Comparison of ENCODE assay signal across 8 mouse cellular contexts in the genomic region with DNA sequence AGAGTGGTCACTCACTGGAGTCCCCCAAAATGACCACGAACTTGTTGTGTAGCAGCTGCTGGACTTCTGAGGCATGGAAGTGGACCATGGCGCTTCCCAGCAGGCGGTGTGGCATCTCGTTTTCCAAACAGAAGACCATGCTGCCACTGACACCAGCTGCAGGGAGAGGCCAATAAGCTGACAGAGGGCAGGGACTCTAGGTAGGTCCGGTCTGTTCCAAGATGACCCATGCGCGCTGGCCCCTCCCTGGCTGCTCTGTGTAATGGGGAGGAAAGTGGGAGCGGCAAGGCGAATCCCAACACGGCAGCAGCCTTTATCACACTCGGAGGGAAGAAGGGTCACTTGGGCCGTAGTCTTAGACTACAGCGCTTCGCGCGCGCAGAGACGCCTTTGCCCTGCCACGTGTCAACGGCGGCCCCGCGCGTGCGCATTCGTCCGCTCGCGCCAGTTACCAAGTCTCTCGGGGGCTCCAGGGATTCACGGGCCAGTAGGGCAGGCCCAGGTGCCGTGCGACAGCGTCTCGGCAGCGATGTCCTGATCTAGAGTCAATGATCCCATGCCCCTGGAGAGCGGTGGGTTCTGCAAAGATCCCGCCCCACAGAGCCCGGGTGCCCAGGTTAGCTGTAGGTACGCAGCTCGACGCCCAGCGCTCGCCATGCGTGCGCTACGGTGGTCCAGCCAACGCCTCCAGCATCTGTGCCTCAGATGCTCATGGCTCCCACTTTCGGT. TPM values are rescaled to one million over a fixed set of nuclear protein-coding genes. Genes with fewer than 3 reads are reported as not detected.
A peak's percentile ranks its signal among the peaks of the same experiment; 100 is the strongest.
DNase-seq lines count a peak whose midpoint lies in the region; ATAC-seq and TF ChIP-seq lines count a peak whose summit lies in the region.

No protein-coding gene starts in this region.

- H3K9ac ChIP-seq in embryonic facial prominence, embryonic 14.5 days (ENCODE audit: low read depth, low read length): peak overlapping the region; percentile 86
- H3K9ac ChIP-seq in heart, embryonic 12.5 days: peak overlapping the region; percentile 79
- H3K9ac ChIP-seq in kidney, embryonic 16.5 days (replicated peaks; ENCODE audit: low read length): peak overlapping the region; percentile 93
- H3K9ac ChIP-seq in liver, embryonic 11.5 days (ENCODE audit: low read depth, low read length): peak overlapping the region; percentile 86
- peak overlapping the region; percentile 88 for H3K9ac ChIP-seq in stomach, postnatal 0 days (ENCODE audit: low read length)

- no peaks in the 10 kb centered on the region for H3K27me3 ChIP-seq in embryonic facial prominence, embryonic 14.5 days (replicated peaks; ENCODE audit: control insufficient read depth, insufficient read depth, low read length)
- no peaks in the 10 kb centered on the region for H3K27me3 ChIP-seq in heart, embryonic 12.5 days (replicated peaks)
- H3K27me3 ChIP-seq in kidney, embryonic 16.5 days (ENCODE audit: insufficient read depth, low read length): no peaks in the 10 kb centered on the region
- H3K27me3 ChIP-seq in liver, embryonic 11.5 days (replicated peaks; ENCODE audit: control insufficient read depth, insufficient read depth, low read length): no peaks in the 10 kb centered on the region
- H3K27me3 ChIP-seq in stomach, postnatal 0 days (ENCODE audit: control insufficient read depth, insufficient read depth, low read length): no peaks in the 10 kb centered on the region

- DNase-seq in CD4-positive helper T cell, adult 2 months (ENCODE audit: low read depth, low spot score): peak; percentile 85
- peak; percentile 81 to 88 for DNase-seq in adrenal gland, postnatal 36 days
- DNase-seq in embryonic facial prominence, embryonic 14.5 days (ENCODE audit: low spot score): peak; percentile 87
- peak; percentile 86 for DNase-seq in liver, embryonic 11.5 days (ENCODE audit: low spot score)
- peak; percentile 79 for DNase-seq in stomach, postnatal 0 days (ENCODE audit: low spot score)

- 27% methylated on average over 28 of the region's 49 CpGs for WGBS in embryonic facial prominence, embryonic 14.5 days
- 13% methylated on average over 49 of the region's 49 CpGs for WGBS in heart, embryonic 12.5 days
- 12% methylated on average over 49 of the region's 49 CpGs for WGBS in kidney, embryonic 16.5 days
- 13% methylated on average over 49 of the region's 49 CpGs for WGBS in liver, embryonic 11.5 days
- 14% methylated on average over 49 of the region's 49 CpGs for WGBS in stomach, postnatal 0 days

- peaks cover 18% of the 10 kb centered on the region for H3K4me1 ChIP-seq in embryonic facial prominence, embryonic 14.5 days (ENCODE audit: control insufficient read depth, insufficient read depth, low read length)
- H3K4me1 ChIP-seq in heart, embryonic 12.5 days (replicated peaks): peaks cover 13% of the 10 kb centered on the region
- H3K4me1 ChIP-seq in kidney, embryonic 16.5 days (ENCODE audit: insufficient read depth, low read length): peaks cover 16% of the 10 kb centered on the region
- H3K4me1 ChIP-seq in liver, embryonic 11.5 days (replicated peaks; ENCODE audit: control insufficient read depth, insufficient read depth, low read length): peaks cover 11% of the 10 kb centered on the region
- H3K4me1 ChIP-seq in stomach, postnatal 0 days (replicated peaks; ENCODE audit: control insufficient read depth, insufficient read depth): peaks cover 4% of the 10 kb centered on the region; the same call in 1 of the 2 replicates

- TF ChIP-seq EP300 in stomach, postnatal 0 days (optimal IDR thresholded peaks at IDR 0.05): no peak

- peak overlapping the region; percentile 93 for H3K27ac ChIP-seq in embryonic facial prominence, embryonic 14.5 days (replicated peaks; ENCODE audit: low read depth, low read length)
- peak overlapping the region; percentile 79 for H3K27ac ChIP-seq in heart, embryonic 12.5 days (ENCODE audit: poor library complexity, severe bottlenecking)
- H3K27ac ChIP-seq in kidney, embryonic 16.5 days (ENCODE audit: low read length): peak overlapping the region; percentile 91
- H3K27ac ChIP-seq in liver, embryonic 11.5 days (ENCODE audit: low read depth, low read length): peak overlapping the region; percentile 73; the same call in 1 of the 2 replicates
- peak overlapping the region; percentile 92 for H3K27ac ChIP-seq in stomach, postnatal 0 days (replicated peaks)

- TF ChIP-seq CTCF in stomach, postnatal 0 days (IDR thresholded peaks at IDR 0.05; ENCODE audit: low read depth): no peak

- peaks cover 32% of the 10 kb centered on the region for H3K36me3 ChIP-seq in embryonic facial prominence, embryonic 14.5 days (ENCODE audit: control insufficient read depth, insufficient read depth, low read length)
- peaks cover 24% of the 10 kb centered on the region for H3K36me3 ChIP-seq in heart, embryonic 12.5 days
- peaks cover 12% of the 10 kb centered on the region; the same call in 1 of the 2 replicates for H3K36me3 ChIP-seq in kidney, embryonic 16.5 days (ENCODE audit: insufficient read depth, low read length)
- H3K36me3 ChIP-seq in liver, embryonic 11.5 days (ENCODE audit: control insufficient read depth, insufficient read depth, low read length): no peaks in the 10 kb centered on the region
- H3K36me3 ChIP-seq in stomach, postnatal 0 days (ENCODE audit: control insufficient read depth, insufficient read depth, low read length): peaks cover 3% of the 10 kb centered on the region; the same call in 1 of the 2 replicates

- peak overlapping the region; percentile 57 for H3K4me3 ChIP-seq in embryonic facial prominence, embryonic 14.5 days (ENCODE audit: low read depth, low read length)
- H3K4me3 ChIP-seq in heart, embryonic 12.5 days: peak overlapping the region; percentile 80
- H3K4me3 ChIP-seq in kidney, embryonic 16.5 days (ENCODE audit: low read length): peak overlapping the region; percentile 95
- H3K4me3 ChIP-seq in liver, embryonic 11.5 days (ENCODE audit: low read depth, low read length): peak overlapping the region; percentile 70
- peak overlapping the region; percentile 81 for H3K4me3 ChIP-seq in stomach, postnatal 0 days (ENCODE audit: low read depth, low read length)

- H3K4me2 ChIP-seq in embryonic facial prominence, embryonic 14.5 days (ENCODE audit: low read depth, low read length): peak overlapping the region; percentile 94
- H3K4me2 ChIP-seq in heart, embryonic 12.5 days: peak overlapping the region; percentile 78
- peak overlapping the region; percentile 94 for H3K4me2 ChIP-seq in kidney, embryonic 16.5 days (replicated peaks; ENCODE audit: low read depth, low read length)
- peak overlapping the region; percentile 96 for H3K4me2 ChIP-seq in liver, embryonic 11.5 days
- peak overlapping the region; percentile 90 for H3K4me2 ChIP-seq in stomach, postnatal 0 days (replicated peaks; ENCODE audit: low read depth)

- H3K9me3 ChIP-seq in embryonic facial prominence, embryonic 14.5 days (ENCODE audit: control insufficient read depth, low read length): no peaks in the 10 kb centered on the region
- no peaks in the 10 kb centered on the region for H3K9me3 ChIP-seq in heart, embryonic 12.5 days (replicated peaks)
- no peaks in the 10 kb centered on the region for H3K9me3 ChIP-seq in kidney, embryonic 16.5 days (ENCODE audit: low read length)
- H3K9me3 ChIP-seq in liver, embryonic 11.5 days (ENCODE audit: control insufficient read depth, low read length): no peaks in the 10 kb centered on the region
- H3K9me3 ChIP-seq in stomach, postnatal 0 days (ENCODE audit: control insufficient read depth, low read length): no peaks in the 10 kb centered on the region

- ATAC-seq in embryonic facial prominence, embryonic 14.5 days (ENCODE audit: low read depth): peak; percentile 75
- ATAC-seq in heart, embryonic 12.5 days (ENCODE audit: insufficient number of reproducible peaks, low FRiP score): peak; percentile 65
- peak; percentile 65 for ATAC-seq in kidney, embryonic 16.5 days (ENCODE audit: low FRiP score, low TSS enrichment)
- ATAC-seq in liver, embryonic 11.5 days (replicated peaks; ENCODE audit: low FRiP score): peak; percentile 66
- ATAC-seq in monocyte, adult 5-6 weeks (replicated peaks; ENCODE audit: insufficient number of reproducible peaks, low FRiP score, low TSS enrichment, poor library complexity, severe bottlenecking): peak; percentile 3; the same call in 1 of the 2 replicates
- peak; percentile 67 for ATAC-seq in stomach, postnatal 0 days (ENCODE audit: low FRiP score, low TSS enrichment)

RNA-seq across cellular contexts. Expression of gene Vps16, which starts 0.6 kb away (rescaled TPM):
- total RNA-seq in adrenal gland, postnatal 36 days (2021): 10 to 100 TPM; 62.9 to 63.9 TPM
- polyA plus RNA-seq in embryonic facial prominence, embryonic 14.5 days (2014; fragmentation: Nextera tagmentation; extraction: Ambion mirVana): 51.6 and 66.0 TPM in 2 replicates
- polyA plus RNA-seq in heart, embryonic 12.5 days (2016; fragmentation: Nextera tagmentation; extraction: Ambion mirVana): 63.5 and 63.9 TPM in 2 replicates
- polyA plus RNA-seq in kidney, embryonic 16.5 days (2015; fragmentation: Nextera tagmentation; extraction: Ambion mirVana): 109 and 115 TPM in 2 replicates
- polyA plus RNA-seq in liver, embryonic 11.5 days (2014; fragmentation: Nextera tagmentation; extraction: Ambion mirVana): 69.6 and 80.5 TPM in 2 replicates
- 199 to 267 TPM (median 223 TPM) in 3 replicates for total RNA-seq in monocyte, adult 5-6 weeks (2017)
- polyA plus RNA-seq in stomach, postnatal 0 days (2015; fragmentation: Nextera tagmentation; extraction: Ambion mirVana): 37.0 and 38.9 TPM in 2 replicates

RNA-seq across cellular contexts. Expression of gene Pced1a, which starts 0.9 kb away (rescaled TPM):
- total RNA-seq in adrenal gland, postnatal 36 days (2021): 10 to 100 TPM; 12.9 to 14.6 TPM
- polyA plus RNA-seq in embryonic facial prominence, embryonic 14.5 days (2014; fragmentation: Nextera tagmentation; extraction: Ambion mirVana): 12.2 and 12.3 TPM in 2 replicates
- 7.5 and 9.0 TPM in 2 replicates for polyA plus RNA-seq in heart, embryonic 12.5 days (2016; fragmentation: Nextera tagmentation; extraction: Ambion mirVana)
- polyA plus RNA-seq in kidney, embryonic 16.5 days (2015; fragmentation: Nextera tagmentation; extraction: Ambion mirVana): 20.1 and 21.7 TPM in 2 replicates
- 7.6 and 7.8 TPM in 2 replicates for polyA plus RNA-seq in liver, embryonic 11.5 days (2014; fragmentation: Nextera tagmentation; extraction: Ambion mirVana)
- 20.8 to 40.3 TPM (median 22.5 TPM) in 3 replicates for total RNA-seq in monocyte, adult 5-6 weeks (2017)
- 4.4 and 4.9 TPM in 2 replicates for polyA plus RNA-seq in stomach, postnatal 0 days (2015; fragmentation: Nextera tagmentation; extraction: Ambion mirVana)

RNA-seq across cellular contexts. Expression of gene Tmem239, which starts 17.3 kb away (rescaled TPM):
- total RNA-seq in adrenal gland, postnatal 36 days (2021): not detected
- not detected in 2 replicates for polyA plus RNA-seq in embryonic facial prominence, embryonic 14.5 days (2014; fragmentation: Nextera tagmentation; extraction: Ambion mirVana)
- polyA plus RNA-seq in heart, embryonic 12.5 days (2016; fragmentation: Nextera tagmentation; extraction: Ambion mirVana): not detected in 2 replicates
- not detected in 2 replicates for polyA plus RNA-seq in kidney, embryonic 16.5 days (2015; fragmentation: Nextera tagmentation; extraction: Ambion mirVana)
- not detected in 2 replicates for polyA plus RNA-seq in liver, embryonic 11.5 days (2014; fragmentation: Nextera tagmentation; extraction: Ambion mirVana)
- total RNA-seq in monocyte, adult 5-6 weeks (2017): not detected in 3 replicates
- polyA plus RNA-seq in stomach, postnatal 0 days (2015; fragmentation: Nextera tagmentation; extraction: Ambion mirVana): not detected in 2 replicates

RNA-seq across cellular contexts. Expression of gene 1700020A23Rik, which starts 18.5 kb away (rescaled TPM):
- not detected for total RNA-seq in adrenal gland, postnatal 36 days (2021)
- not detected in 2 replicates for polyA plus RNA-seq in embryonic facial prominence, embryonic 14.5 days (2014; fragmentation: Nextera tagmentation; extraction: Ambion mirVana)
- not detected in 2 replicates for polyA plus RNA-seq in heart, embryonic 12.5 days (2016; fragmentation: Nextera tagmentation; extraction: Ambion mirVana)
- not detected in 2 replicates for polyA plus RNA-seq in kidney, embryonic 16.5 days (2015; fragmentation: Nextera tagmentation; extraction: Ambion mirVana)
- not detected in 2 replicates for polyA plus RNA-seq in liver, embryonic 11.5 days (2014; fragmentation: Nextera tagmentation; extraction: Ambion mirVana)
- total RNA-seq in monocyte, adult 5-6 weeks (2017): not detected in 3 replicates
- polyA plus RNA-seq in stomach, postnatal 0 days (2015; fragmentation: Nextera tagmentation; extraction: Ambion mirVana): not detected in 2 replicates

RNA-seq across cellular contexts. Expression of gene Gm28372, which starts 18.5 kb away (rescaled TPM):
- total RNA-seq in adrenal gland, postnatal 36 days (2021): not detected
- polyA plus RNA-seq in embryonic facial prominence, embryonic 14.5 days (2014; fragmentation: Nextera tagmentation; extraction: Ambion mirVana): not detected in 2 replicates
- polyA plus RNA-seq in heart, embryonic 12.5 days (2016; fragmentation: Nextera tagmentation; extraction: Ambion mirVana): 0.09 and 0.24 TPM in 2 replicates
- not detected in 2 replicates for polyA plus RNA-seq in kidney, embryonic 16.5 days (2015; fragmentation: Nextera tagmentation; extraction: Ambion mirVana)
- polyA plus RNA-seq in liver, embryonic 11.5 days (2014; fragmentation: Nextera tagmentation; extraction: Ambion mirVana): not detected in 2 replicates
- not detected in 3 replicates for total RNA-seq in monocyte, adult 5-6 weeks (2017)
- polyA plus RNA-seq in stomach, postnatal 0 days (2015; fragmentation: Nextera tagmentation; extraction: Ambion mirVana): not detected in 2 replicates

Comparison
In these comparisons a context has a peak if more than half of its experiments do, and no peak if none do; other contexts are left out.
1. Peak in every context shown above with its lines: DNase-seq, ATAC-seq, H3K4me3 ChIP-seq and H3K27ac ChIP-seq.
2. ATAC-seq: peak in every context shown above with its lines; median percentile 75 in embryonic facial prominence, embryonic 14.5 days; 67 in stomach, postnatal 0 days; 66 in liver, embryonic 11.5 days; 65 in heart, embryonic 12.5 days; 65 in kidney, embryonic 16.5 days; 3 in monocyte, adult 5-6 weeks.